In genomic region chr5:65776166-65776565, GRCm38 (mm10) we compare ENCODE assay signal across 30 mouse cellular contexts. TPM values are rescaled to one million over a fixed set of nuclear protein-coding genes. Genes with fewer than 3 reads are reported as not detected.
DNase-seq lines count a peak whose midpoint lies in the region; ATAC-seq and TF ChIP-seq lines count a peak whose summit lies in the region.
"Had no signal": no experiment of that assay in that cellular context is flagged by ENCODE, and none has a peak within 500 bp of the region (broad histone marks: within the 10 kb centered on the region; RNA-seq: fewer than 3 reads in every experiment).

No protein-coding gene starts in this region.

- no peaks in the 10 kb centered on the region for H3K79me2 ChIP-seq in CH12.LX (replicated peaks; ENCODE audit: control insufficient read depth, extremely low read depth, insufficient read depth, poor library complexity, severe bottlenecking)

- no peak for TF ChIP-seq CTCF in intestine, postnatal 0 days (IDR thresholded peaks at IDR 0.05; ENCODE audit: low read depth)
- no peak for TF ChIP-seq CTCF in midbrain, postnatal 0 days (IDR thresholded peaks at IDR 0.05)
- TF ChIP-seq CTCF in CH12.LX (conservative IDR thresholded peaks at IDR 0.05 in 1 of 2, IDR thresholded peaks at IDR 0.05 in 1 of 2; ENCODE audit: low read depth in 2 of 2, low read length in 2 of 2): no peak

- H3K4me3 ChIP-seq in intestine, postnatal 0 days (ENCODE audit: low read depth, low read length): no peak overlapping the region
- H3K4me3 ChIP-seq in intestine, embryonic 15.5 days (replicated peaks): no peak overlapping the region
- no peak overlapping the region for H3K4me3 ChIP-seq in midbrain, embryonic 11.5 days (ENCODE audit: low read depth, low read length)
- H3K4me3 ChIP-seq in midbrain, postnatal 0 days (ENCODE audit: low read depth, low read length): no peak overlapping the region
- H3K4me3 ChIP-seq in CH12.LX (replicated peaks in 1 of 3; ENCODE audit: low read depth in 2 of 3, low read length in 2 of 3, poor library complexity in 1 of 3): no peak overlapping the region
- H3K4me3 ChIP-seq: forebrain, embryonic 10.5 days; forebrain, embryonic 13.5 days; heart, embryonic 10.5 days; heart, embryonic 13.5 days had no signal

- 79% methylated on average over 4 of the region's 4 CpGs for WGBS in intestine, postnatal 0 days
- 85% methylated on average over 4 of the region's 4 CpGs for WGBS in intestine, embryonic 15.5 days
- 90% methylated on average over 4 of the region's 4 CpGs for WGBS in midbrain, embryonic 11.5 days
- WGBS in midbrain, postnatal 0 days: 90% methylated on average over 4 of the region's 4 CpGs

- ATAC-seq in intestine, postnatal 0 days: 0 out of 2 replicates have a peak, but pooled peaks have one; percentile 22
- ATAC-seq in intestine, embryonic 15.5 days: no peak
- ATAC-seq in midbrain, embryonic 11.5 days (ENCODE audit: low FRiP score): no peak
- no peak for ATAC-seq in midbrain, postnatal 0 days (ENCODE audit: low FRiP score)
- ATAC-seq: CD4-positive, CD25-positive, alpha-beta regulatory T cell, adult 4 months; forebrain, embryonic 13.5 days; forebrain, embryonic 16.5 days; hindbrain, postnatal 0 days; inflammation-experienced regulatory T-cells, adult 6 months had no signal

- no peak for TF ChIP-seq RAD21 in CH12.LX (IDR thresholded peaks at IDR 0.05; ENCODE audit: low read depth, low read length)

- in situ Hi-C loops in CH12.LX (cut with MboI; ENCODE audit: low pct_ligation_motif_present, low pct_unique_long_range_greater_than_20kb, low sequenced_read_pairs): no loop called here

- no peak for TF ChIP-seq EP300 in CH12.LX (IDR thresholded peaks at IDR 0.05; ENCODE audit: low read length)

- no peak overlapping the region for H3K4me2 ChIP-seq in intestine, postnatal 0 days (replicated peaks; ENCODE audit: low read depth)
- no peak overlapping the region for H3K4me2 ChIP-seq in intestine, embryonic 15.5 days (replicated peaks)
- H3K4me2 ChIP-seq in midbrain, embryonic 11.5 days: no peak overlapping the region
- H3K4me2 ChIP-seq in midbrain, postnatal 0 days (ENCODE audit: low read depth, low read length, poor library complexity, severe bottlenecking): no peak overlapping the region
- no peak overlapping the region for H3K4me2 ChIP-seq in CH12.LX (ENCODE audit: insufficient read depth, low read depth, poor library complexity, severe bottlenecking)
- H3K4me2 ChIP-seq: forebrain, embryonic 13.5 days; heart, embryonic 13.5 days; hindbrain, embryonic 14.5 days had no signal

- no peak for TF ChIP-seq POLR2A in CH12.LX (IDR thresholded peaks at IDR 0.05; ENCODE audit: low read depth, low read length)

- no peaks in the 10 kb centered on the region for H3K9me3 ChIP-seq in intestine, postnatal 0 days (ENCODE audit: control insufficient read depth)
- no peaks in the 10 kb centered on the region for H3K9me3 ChIP-seq in intestine, embryonic 15.5 days
- no peaks in the 10 kb centered on the region for H3K9me3 ChIP-seq in midbrain, embryonic 11.5 days (ENCODE audit: control insufficient read depth, low read length)
- no peaks in the 10 kb centered on the region for H3K9me3 ChIP-seq in midbrain, postnatal 0 days (ENCODE audit: low read length)
- no peaks in the 10 kb centered on the region for H3K9me3 ChIP-seq in CH12.LX (replicated peaks; ENCODE audit: low read length)
- H3K9me3 ChIP-seq: forebrain, embryonic 10.5 days; forebrain, embryonic 13.5 days; G1E; heart, embryonic 10.5 days; heart, embryonic 13.5 days had no signal

- no peak overlapping the region for H3K27ac ChIP-seq in intestine, postnatal 0 days (ENCODE audit: low read depth, low read length)
- H3K27ac ChIP-seq in intestine, embryonic 15.5 days: no peak overlapping the region
- H3K27ac ChIP-seq in midbrain, embryonic 11.5 days (ENCODE audit: low read depth, low read length): no peak overlapping the region
- H3K27ac ChIP-seq in midbrain, postnatal 0 days (ENCODE audit: low read depth, low read length): no peak overlapping the region
- no peak overlapping the region for H3K27ac ChIP-seq in CH12.LX (ENCODE audit: insufficient read depth, low read depth)
- H3K27ac ChIP-seq: forebrain, embryonic 10.5 days; forebrain, embryonic 13.5 days; heart, embryonic 10.5 days; heart, embryonic 13.5 days; hindbrain, embryonic 14.5 days; hindbrain, postnatal 0 days had no signal

- dilution Hi-C loops in CH12.LX (cut with MboI; ENCODE audit: extremely low pct_ligation_motif_present, extremely low pct_unique_long_range_greater_than_20kb, low sequenced_read_pairs): no loop called here

- no peaks in the 10 kb centered on the region for H3K4me1 ChIP-seq in intestine, postnatal 0 days (replicated peaks; ENCODE audit: control insufficient read depth, insufficient read depth, low read length)
- no peaks in the 10 kb centered on the region for H3K4me1 ChIP-seq in intestine, embryonic 15.5 days (replicated peaks)
- peaks cover 6% of the 10 kb centered on the region; the same call in 1 of the 2 replicates for H3K4me1 ChIP-seq in midbrain, embryonic 11.5 days (ENCODE audit: control insufficient read depth, insufficient read depth, low read length)
- no peaks in the 10 kb centered on the region for H3K4me1 ChIP-seq in midbrain, postnatal 0 days (ENCODE audit: insufficient read depth, low read length)
- peaks cover 7 to 31% of the 10 kb centered on the region in 2 experiments; a peak in 3 of 4 replicates for H3K4me1 ChIP-seq in CH12.LX (ENCODE audit: control insufficient read depth in 1 of 2, insufficient read depth in 2 of 2)
- H3K4me1 ChIP-seq: heart, embryonic 10.5 days; heart, embryonic 13.5 days had no signal

- H3K9ac ChIP-seq in intestine, postnatal 0 days (ENCODE audit: low read depth, low read length): no peak overlapping the region
- no peak overlapping the region for H3K9ac ChIP-seq in intestine, embryonic 15.5 days
- no peak overlapping the region for H3K9ac ChIP-seq in midbrain, embryonic 11.5 days (ENCODE audit: low read length)
- no peak overlapping the region for H3K9ac ChIP-seq in midbrain, postnatal 0 days (replicated peaks; ENCODE audit: low read length, poor library complexity, severe bottlenecking)
- H3K9ac ChIP-seq in CH12.LX (ENCODE audit: insufficient read depth, low read depth): no peak overlapping the region
- H3K9ac ChIP-seq: forebrain, embryonic 13.5 days; heart, embryonic 13.5 days; hindbrain, embryonic 14.5 days had no signal

- peak; percentile 67 for DNase-seq in midbrain, embryonic 11.5 days (ENCODE audit: low spot score, missing footprints)
- DNase-seq in midbrain, postnatal 0 days (ENCODE audit: low spot score): no peak
- DNase-seq in CH12.LX (ENCODE audit: extremely low read depth) (peak; percentile 13), ZHBTc4 (ENCODE audit: low read depth, low spot score) (peak; percentile 40)
- DNase-seq in kidney, postnatal 10 days: no peak
- no peak for DNase-seq in Muller cell, postnatal 12 days (ENCODE audit: inconsistent ontology term)
- DNase-seq: adrenal gland, postnatal 10 days; adrenal gland, postnatal 36 days; cerebellum, adult 2 months; cerebellum, postnatal 10 days; cerebellum, postnatal 36 days; embryo, embryonic 11 days; gastrocnemius, postnatal 10 days; gastrocnemius, postnatal 36 days; heart, adult 18-20 months; heart, postnatal 14 days; heart, postnatal 4 days; kidney, adult 11 months had no signal

- no peaks in the 10 kb centered on the region for H3K27me3 ChIP-seq in intestine, postnatal 0 days (replicated peaks; ENCODE audit: control insufficient read depth, insufficient read depth, low read length)
- no peaks in the 10 kb centered on the region for H3K27me3 ChIP-seq in intestine, embryonic 15.5 days (replicated peaks)
- H3K27me3 ChIP-seq in midbrain, embryonic 11.5 days (ENCODE audit: control insufficient read depth, insufficient read depth, low read length): no peaks in the 10 kb centered on the region
- no peaks in the 10 kb centered on the region for H3K27me3 ChIP-seq in midbrain, postnatal 0 days (ENCODE audit: insufficient read depth, low read length)
- H3K27me3 ChIP-seq in CH12.LX (replicated peaks): no peaks in the 10 kb centered on the region
- H3K27me3 ChIP-seq: forebrain, embryonic 13.5 days; heart, embryonic 13.5 days had no signal

- peaks cover 38% of the 10 kb centered on the region for H3K36me3 ChIP-seq in intestine, postnatal 0 days (ENCODE audit: control insufficient read depth, insufficient read depth)
- H3K36me3 ChIP-seq in intestine, embryonic 15.5 days: peaks cover 16% of the 10 kb centered on the region
- peaks cover 2% of the 10 kb centered on the region; the same call in 1 of the 2 replicates for H3K36me3 ChIP-seq in midbrain, embryonic 11.5 days (ENCODE audit: control insufficient read depth, insufficient read depth, low read length)
- peaks cover 9% of the 10 kb centered on the region; the same call in 1 of the 2 replicates for H3K36me3 ChIP-seq in midbrain, postnatal 0 days (ENCODE audit: insufficient read depth, low read length)
- H3K36me3 ChIP-seq in CH12.LX (replicated peaks in 1 of 2; ENCODE audit: control insufficient read depth in 1 of 2, insufficient read depth in 1 of 2, low read length in 1 of 2): peaks cover 16 to 42% of the 10 kb centered on the region in 2 experiments

TF ChIP-seq in CH12.LX, 34 proteins besides CTCF, POLR2A, EP300 and RAD21 (continues in another document):
- TF ChIP-seq SIN3A (IDR thresholded peaks at IDR 0.05; ENCODE audit: low read length) (no peak), USF1 (IDR thresholded peaks at IDR 0.05; ENCODE audit: low read depth, low read length) (no peak), MYC (IDR thresholded peaks at IDR 0.05; ENCODE audit: low read depth, low read length) (no peak), IRF4 (IDR thresholded peaks at IDR 0.05; ENCODE audit: low read depth, low read length) (no peak), TCF12 (IDR thresholded peaks at IDR 0.05; ENCODE audit: low read depth, low read length) (no peak), MAZ (IDR thresholded peaks at IDR 0.05; ENCODE audit: low read depth, low read length) (no peak), JUND (conservative IDR thresholded peaks at IDR 0.05; ENCODE audit: low read depth, low read length) (no peak), NRF1 (IDR thresholded peaks at IDR 0.05; ENCODE audit: low read depth, low read length) (no peak), HCFC1 (IDR thresholded peaks at IDR 0.05; ENCODE audit: low read depth, low read length) (no peak), ZNF384 (IDR thresholded peaks at IDR 0.05; ENCODE audit: low read depth, low read length) (no peak), GABPA (IDR thresholded peaks at IDR 0.05; ENCODE audit: insufficient replicate concordance, low read depth, low read length) (no peak)

RNA-seq across cellular contexts. Expression of gene N4bp2, which starts 12.8 kb away (rescaled TPM):
- polyA plus RNA-seq in intestine, postnatal 0 days (2015; fragmentation: Nextera tagmentation; extraction: Ambion mirVana): 12.1 and 13.3 TPM in 2 replicates
- 21.5 and 25.0 TPM in 2 replicates for polyA plus RNA-seq in intestine, embryonic 15.5 days (2015; fragmentation: Nextera tagmentation; extraction: Ambion mirVana)
- polyA plus RNA-seq in midbrain, embryonic 11.5 days (2014; fragmentation: Nextera tagmentation; extraction: Ambion mirVana): 40.1 and 43.1 TPM in 2 replicates
- 33.0 and 48.9 TPM in 2 replicates for total RNA-seq in midbrain, postnatal 0 days (2014; rRNA removed)
- 9.3 and 12.0 TPM in 2 replicates for polyA plus RNA-seq in midbrain, postnatal 0 days (2015; fragmentation: Nextera tagmentation; extraction: Ambion mirVana)
- total RNA-seq in CH12.LX (2012; rRNA removed): 13.5 and 15.1 TPM in 2 replicates
- 12.8 and 13.1 TPM in 2 replicates for total RNA-seq in CH12.LX (2014; rRNA removed)
- polyA plus RNA-seq in CH12.LX (2012; ENCODE audit: insufficient read length, low read depth): 15.1 and 16.4 TPM in 2 replicates

Comparison
In these comparisons a context has a peak if more than half of its experiments do, and no peak if none do; other contexts are left out.
1. DNase-seq: peak in midbrain, embryonic 11.5 days (single experiment), CH12.LX (single experiment) and ZHBTc4 (single experiment); none in midbrain, postnatal 0 days (single experiment), kidney, postnatal 10 days (single experiment) and Muller cell, postnatal 12 days (single experiment).